13 mouse cellular contexts compared by ENCODE assay signal in genomic region chr4:120948938-120949337, GRCm38 (mm10). TPM values are rescaled to one million over a fixed set of nuclear protein-coding genes. Genes with fewer than 3 reads are reported as not detected.
DNase-seq lines count a peak whose midpoint lies in the region; ATAC-seq and TF ChIP-seq lines count a peak whose summit lies in the region.
"Had no signal": no experiment of that assay in that cellular context is flagged by ENCODE, and none has a peak within 500 bp of the region (broad histone marks: within the 10 kb centered on the region; RNA-seq: fewer than 3 reads in every experiment).

No protein-coding gene starts in this region.

- H3K36me3 ChIP-seq in forebrain, embryonic 10.5 days (replicated peaks): peaks cover 34% of the 10 kb centered on the region
- H3K36me3 ChIP-seq in forebrain, embryonic 15.5 days: no peaks in the 10 kb centered on the region
- peaks cover 24% of the 10 kb centered on the region for H3K36me3 ChIP-seq in kidney, embryonic 15.5 days
- H3K36me3 ChIP-seq in lung, embryonic 14.5 days (ENCODE audit: insufficient read depth): peaks cover 27% of the 10 kb centered on the region

- no peaks in the 10 kb centered on the region for H3K27me3 ChIP-seq in forebrain, embryonic 10.5 days (ENCODE audit: poor library complexity, severe bottlenecking)
- no peaks in the 10 kb centered on the region for H3K27me3 ChIP-seq in forebrain, embryonic 15.5 days
- H3K27me3 ChIP-seq in kidney, embryonic 15.5 days: no peaks in the 10 kb centered on the region
- no peaks in the 10 kb centered on the region for H3K27me3 ChIP-seq in lung, embryonic 14.5 days (ENCODE audit: insufficient read depth, low read length)
- H3K27me3 ChIP-seq: midbrain, embryonic 12.5 days had no signal

- ATAC-seq in forebrain, embryonic 15.5 days (replicated peaks): no peak
- ATAC-seq in kidney, embryonic 15.5 days (replicated peaks; ENCODE audit: low FRiP score): no peak
- no peak for ATAC-seq in lung, embryonic 14.5 days (ENCODE audit: insufficient read depth)
- no peak for ATAC-seq in frontal cortex, adult (ENCODE audit: low TSS enrichment)
- ATAC-seq: forebrain, embryonic 16.5 days had no signal

- TF ChIP-seq POLR2A in bone marrow macrophage, adult 2 months (IDR thresholded peaks at IDR 0.05; ENCODE audit: borderline replicate concordance, low read depth, low read length): no peak

- H3K9me3 ChIP-seq in forebrain, embryonic 10.5 days: no peaks in the 10 kb centered on the region
- no peaks in the 10 kb centered on the region for H3K9me3 ChIP-seq in forebrain, embryonic 15.5 days
- H3K9me3 ChIP-seq in kidney, embryonic 15.5 days (replicated peaks): no peaks in the 10 kb centered on the region
- no peaks in the 10 kb centered on the region for H3K9me3 ChIP-seq in lung, embryonic 14.5 days (ENCODE audit: low read depth, low read length)
- H3K9me3 ChIP-seq: midbrain, embryonic 12.5 days had no signal

- no peak for DNase-seq in forebrain, embryonic 10.5 days (ENCODE audit: extremely low spot score, low spot score)
- DNase-seq in lung, embryonic 14.5 days: peak; percentile 59
- no peak for DNase-seq in testis, postnatal 14 days (ENCODE audit: low spot score)
- no peak for DNase-seq in layer of hippocampus, postnatal 36 days
- DNase-seq: B cell, adult 2 months; cerebellum, adult 8-10 months; right cerebral cortex, adult 18-20 months had no signal

- no peak overlapping the region for H3K4me3 ChIP-seq in forebrain, embryonic 10.5 days
- H3K4me3 ChIP-seq in forebrain, embryonic 15.5 days: no peak overlapping the region
- H3K4me3 ChIP-seq in bone marrow macrophage, adult 2 months (ENCODE audit: insufficient read depth, low read length): peak overlapping the region; percentile 21; the same call in 1 of the 2 replicates
- no peak overlapping the region; the same call in 1 of the 2 replicates for H3K4me3 ChIP-seq in kidney, embryonic 15.5 days (replicated peaks)
- no peak overlapping the region for H3K4me3 ChIP-seq in lung, embryonic 14.5 days (ENCODE audit: low read depth, low read length)
- H3K4me3 ChIP-seq: midbrain, embryonic 12.5 days had no signal

- H3K4me2 ChIP-seq in forebrain, embryonic 15.5 days (replicated peaks): no peak overlapping the region
- peak overlapping the region; percentile 74 for H3K4me2 ChIP-seq in kidney, embryonic 15.5 days
- peak overlapping the region; percentile 88 for H3K4me2 ChIP-seq in lung, embryonic 14.5 days
- H3K4me2 ChIP-seq: midbrain, embryonic 12.5 days had no signal

- 70% methylated on average over 3 of the region's 3 CpGs for WGBS in forebrain, embryonic 10.5 days
- 84% methylated on average over 3 of the region's 3 CpGs for WGBS in forebrain, embryonic 15.5 days
- whole genome bisulfite sequencing in kidney, embryonic 15.5 days: 39% methylated on average over 3 of the region's 3 CpGs
- 49% methylated on average over 3 of the region's 3 CpGs for WGBS in lung, embryonic 14.5 days

- no peak overlapping the region for H3K9ac ChIP-seq in forebrain, embryonic 15.5 days (replicated peaks)
- no peak overlapping the region for H3K9ac ChIP-seq in kidney, embryonic 15.5 days
- H3K9ac ChIP-seq in lung, embryonic 14.5 days: no peak overlapping the region
- H3K9ac ChIP-seq: midbrain, embryonic 12.5 days had no signal

- 0 out of 2 replicates have a peak overlapping the region, but pooled peaks have one; percentile 4 for H3K27ac ChIP-seq in forebrain, embryonic 10.5 days
- H3K27ac ChIP-seq in forebrain, embryonic 15.5 days (replicated peaks): no peak overlapping the region
- peak overlapping the region; percentile 8; the same call in 1 of the 2 replicates for H3K27ac ChIP-seq in bone marrow macrophage, adult 2 months (ENCODE audit: insufficient read depth, low read depth, low read length)
- H3K27ac ChIP-seq in kidney, embryonic 15.5 days: peak overlapping the region; percentile 33
- H3K27ac ChIP-seq in lung, embryonic 14.5 days (ENCODE audit: low read depth): no peak overlapping the region
- H3K27ac ChIP-seq: midbrain, embryonic 12.5 days had no signal

- TF ChIP-seq CTCF in bone marrow macrophage, adult 2 months (IDR thresholded peaks at IDR 0.05; ENCODE audit: low read depth, low read length): no peak
- no peak for TF ChIP-seq CTCF in lung, embryonic 14.5 days (IDR thresholded peaks at IDR 0.05; ENCODE audit: low read depth)

- H3K4me1 ChIP-seq in forebrain, embryonic 10.5 days: peaks cover 14% of the 10 kb centered on the region
- H3K4me1 ChIP-seq in forebrain, embryonic 15.5 days: peaks cover 12% of the 10 kb centered on the region
- H3K4me1 ChIP-seq in bone marrow macrophage, adult 2 months (ENCODE audit: control insufficient read depth, insufficient read depth, low read length): peaks cover 40% of the 10 kb centered on the region
- peaks cover 11% of the 10 kb centered on the region for H3K4me1 ChIP-seq in kidney, embryonic 15.5 days
- peaks cover 5% of the 10 kb centered on the region; the same call in 1 of the 2 replicates for H3K4me1 ChIP-seq in lung, embryonic 14.5 days (ENCODE audit: insufficient read depth)

RNA-seq across cellular contexts. Expression of gene Zfp69, which starts 2.6 kb away (rescaled TPM):
- 9.9 and 10.5 TPM in 2 replicates for polyA plus RNA-seq in forebrain, embryonic 10.5 days (2016; fragmentation: Nextera tagmentation; extraction: Ambion mirVana)
- 6.6 and 7.3 TPM in 2 replicates for polyA plus RNA-seq in forebrain, embryonic 15.5 days (2015; fragmentation: Nextera tagmentation; extraction: Ambion mirVana)
- 2.0 and 2.4 TPM in 2 replicates for polyA plus RNA-seq in bone marrow macrophage, adult 2 months (2012; ENCODE audit: insufficient read depth, insufficient read length, missing spikeins)
- polyA plus RNA-seq in kidney, embryonic 15.5 days (2015; fragmentation: Nextera tagmentation; extraction: Ambion mirVana): 9.2 and 11.1 TPM in 2 replicates
- 7.8 and 9.4 TPM in 2 replicates for polyA plus RNA-seq in lung, embryonic 14.5 days (2014; fragmentation: Nextera tagmentation; extraction: Ambion mirVana)
- total RNA-seq in layer of hippocampus, postnatal 36 days (2021): 1 to 10 TPM; 1.3 to 1.8 TPM

RNA-seq across cellular contexts. Expression of gene Exo5, which starts 24.1 kb away (rescaled TPM):
- 36.2 and 40.1 TPM in 2 replicates for polyA plus RNA-seq in forebrain, embryonic 10.5 days (2016; fragmentation: Nextera tagmentation; extraction: Ambion mirVana)
- polyA plus RNA-seq in forebrain, embryonic 15.5 days (2015; fragmentation: Nextera tagmentation; extraction: Ambion mirVana): 43.4 and 46.3 TPM in 2 replicates
- polyA plus RNA-seq in bone marrow macrophage, adult 2 months (2012; ENCODE audit: insufficient read depth, insufficient read length, missing spikeins): 19.3 and 20.1 TPM in 2 replicates
- 31.4 and 32.7 TPM in 2 replicates for polyA plus RNA-seq in kidney, embryonic 15.5 days (2015; fragmentation: Nextera tagmentation; extraction: Ambion mirVana)
- 24.3 and 25.1 TPM in 2 replicates for polyA plus RNA-seq in lung, embryonic 14.5 days (2014; fragmentation: Nextera tagmentation; extraction: Ambion mirVana)
- 10 to 100 TPM; 11.6 to 13.0 TPM for total RNA-seq in layer of hippocampus, postnatal 36 days (2021)

Comparison
In these comparisons a context has a peak if more than half of its experiments do, and no peak if none do; other contexts are left out.
1. H3K27ac ChIP-seq: peak in forebrain, embryonic 10.5 days (single experiment), bone marrow macrophage, adult 2 months (single experiment) and kidney, embryonic 15.5 days (single experiment); none in forebrain, embryonic 15.5 days (single experiment) and lung, embryonic 14.5 days (single experiment).